Mouse (Mus musculus) erythroblast, embryonic 14.5 days (primary cell): ENCODE measurements around the gene Mllt3.

Source experiments
- GATA1 ChIP-seq: IDR thresholded peaks from 2 replicates; pipeline ENCODE4 v1.6.1; 2012; ENCODE audit warnings: low read length, inconsistent platforms, mixed read lengths
- TAL1 ChIP-seq: IDR thresholded peaks from 3 replicates; pipeline ENCODE4 v1.6.1; 2012; ENCODE audit warnings: low read length, inconsistent platforms, mixed read lengths

GRCm38 (mm10) chr4:87982578-87982977 lies 50.6 kb downstream of the Mllt3 start:
- TF ChIP-seq GATA1 (no peak), TAL1 (no peak)
